Mouse (Mus musculus): ENCODE data around the gene Zfp536. TPM values are rescaled to one million over a fixed set of nuclear protein-coding genes. Genes with fewer than 3 reads are reported as not detected.

Zfp536 gene
- total and polyA plus RNA-seq, 2 experiments from 2014 or later = 3.3 to 16.4 TPM

- Histone ChIP-seq H3K36me3 (replicated peaks; ENCODE audit: control insufficient read depth, insufficient read depth, low read length) (no peaks in the 10 kb centered on the region), H3K9me3 (replicated peaks; ENCODE audit: control insufficient read depth, low read length) (no peaks in the 10 kb centered on the region), H3K4me3 (ENCODE audit: low read depth, low read length) (no peak overlapping the region), H3K9ac (replicated peaks; ENCODE audit: low read depth, low read length) (no peak overlapping the region), H3K4me2 (ENCODE audit: low read depth, low read length) (no peak overlapping the region), H3K4me1 (ENCODE audit: control insufficient read depth, insufficient read depth) (no peaks in the 10 kb centered on the region), H3K27ac (ENCODE audit: low read depth) (no peak overlapping the region), H3K27me3 (ENCODE audit: control insufficient read depth, insufficient read depth, low read length) (no peaks in the 10 kb centered on the region)
- DNase-seq (ENCODE audit: low spot score) (no peak), ATAC-seq (ENCODE audit: insufficient read depth, low read depth) (no peak)
- TF ChIP-seq EP300 (IDR thresholded peaks at IDR 0.05; ENCODE audit: low read depth) = no peak
- no peak for TF ChIP-seq CTCF (IDR thresholded peaks at IDR 0.05; ENCODE audit: low read depth)
- WGBS = 61% methylated on average over 3 of the region's 3 CpGs
These were observed 335.6 kb downstream of the Zfp536 start for GRCm38 (mm10) chr7:37437887-37438286.

GRCm38 (mm10) chr7:37433156-37433555 is 340.3 kb downstream of the Zfp536 start:
- TF ChIP-seq EP300 (IDR thresholded peaks at IDR 0.05; ENCODE audit: low read depth) = no peak
- TF ChIP-seq CTCF (IDR thresholded peaks at IDR 0.05; ENCODE audit: low read depth) = no peak
- H3K4me3 ChIP-seq (ENCODE audit: low read depth, low read length) = no peak overlapping the region
- WGBS = 59% methylated on average over 7 of the region's 7 CpGs
- no peaks in the 10 kb centered on the region for H3K4me1 ChIP-seq (ENCODE audit: control insufficient read depth, insufficient read depth)
- H3K27me3 ChIP-seq (ENCODE audit: control insufficient read depth, insufficient read depth, low read length) = no peaks in the 10 kb centered on the region
- no peaks in the 10 kb centered on the region for H3K36me3 ChIP-seq (replicated peaks; ENCODE audit: control insufficient read depth, insufficient read depth, low read length)
- no peaks in the 10 kb centered on the region for H3K9me3 ChIP-seq (replicated peaks; ENCODE audit: control insufficient read depth, low read length)
- H3K9ac ChIP-seq (replicated peaks; ENCODE audit: low read depth, low read length) = no peak overlapping the region
- ATAC-seq (ENCODE audit: insufficient read depth, low read depth) (no peak), DNase-seq (ENCODE audit: low spot score) (no peak)
- no peak overlapping the region for H3K27ac ChIP-seq (ENCODE audit: low read depth)
- no peak overlapping the region for H3K4me2 ChIP-seq (ENCODE audit: low read depth, low read length)

GRCm38 (mm10) chr7:37431471-37431870 is 342.0 kb downstream of the Zfp536 start:
- Histone ChIP-seq H3K9ac (replicated peaks; ENCODE audit: low read depth, low read length) (no peak overlapping the region), H3K4me2 (ENCODE audit: low read depth, low read length) (no peak overlapping the region), H3K9me3 (replicated peaks; ENCODE audit: control insufficient read depth, low read length) (no peaks in the 10 kb centered on the region), H3K27ac (ENCODE audit: low read depth) (no peak overlapping the region), H3K4me3 (ENCODE audit: low read depth, low read length) (no peak overlapping the region), H3K4me1 (ENCODE audit: control insufficient read depth, insufficient read depth) (no peaks in the 10 kb centered on the region), H3K27me3 (ENCODE audit: control insufficient read depth, insufficient read depth, low read length) (no peaks in the 10 kb centered on the region), H3K36me3 (replicated peaks; ENCODE audit: control insufficient read depth, insufficient read depth, low read length) (no peaks in the 10 kb centered on the region)
- TF ChIP-seq EP300 (IDR thresholded peaks at IDR 0.05; ENCODE audit: low read depth) (no peak), CTCF (IDR thresholded peaks at IDR 0.05; ENCODE audit: low read depth) (no peak)
- WGBS = 78% methylated on average over 10 of the region's 10 CpGs
- ATAC-seq (ENCODE audit: insufficient read depth, low read depth) (no peak), DNase-seq (ENCODE audit: low spot score) (no peak)

- Histone ChIP-seq H3K27ac (ENCODE audit: low read depth) (no peak overlapping the region), H3K36me3 (replicated peaks; ENCODE audit: control insufficient read depth, insufficient read depth, low read length) (no peaks in the 10 kb centered on the region), H3K27me3 (ENCODE audit: control insufficient read depth, insufficient read depth, low read length) (no peaks in the 10 kb centered on the region), H3K9me3 (replicated peaks; ENCODE audit: control insufficient read depth, low read length) (no peaks in the 10 kb centered on the region), H3K4me2 (ENCODE audit: low read depth, low read length) (no peak overlapping the region), H3K9ac (replicated peaks; ENCODE audit: low read depth, low read length) (no peak overlapping the region), H3K4me3 (ENCODE audit: low read depth, low read length) (no peak overlapping the region), H3K4me1 (ENCODE audit: control insufficient read depth, insufficient read depth) (no peaks in the 10 kb centered on the region)
- no peak for ATAC-seq (ENCODE audit: insufficient read depth, low read depth)
- TF ChIP-seq CTCF (IDR thresholded peaks at IDR 0.05; ENCODE audit: low read depth) = no peak
- no peak for TF ChIP-seq EP300 (IDR thresholded peaks at IDR 0.05; ENCODE audit: low read depth)
- no peak for DNase-seq (ENCODE audit: low spot score)
These were observed 347.4 kb downstream of the Zfp536 start for GRCm38 (mm10) chr7:37426061-37426460.

- TF ChIP-seq EP300 (IDR thresholded peaks at IDR 0.05; ENCODE audit: low read depth) (no peak), CTCF (IDR thresholded peaks at IDR 0.05; ENCODE audit: low read depth) (no peak)
- no peaks in the 10 kb centered on the region for H3K36me3 ChIP-seq (replicated peaks; ENCODE audit: control insufficient read depth, insufficient read depth, low read length)
- 47% methylated on average over 2 of the region's 2 CpGs for WGBS
- ATAC-seq (ENCODE audit: insufficient read depth, low read depth) (no peak), DNase-seq (ENCODE audit: low spot score) (no peak)
- H3K9ac ChIP-seq (replicated peaks; ENCODE audit: low read depth, low read length) = no peak overlapping the region
- no peak overlapping the region for H3K27ac ChIP-seq (ENCODE audit: low read depth)
- H3K4me1 ChIP-seq (ENCODE audit: control insufficient read depth, insufficient read depth) = no peaks in the 10 kb centered on the region
- no peak overlapping the region for H3K4me2 ChIP-seq (ENCODE audit: low read depth, low read length)
- H3K4me3 ChIP-seq (ENCODE audit: low read depth, low read length) = no peak overlapping the region
- H3K27me3 ChIP-seq (ENCODE audit: control insufficient read depth, insufficient read depth, low read length) = no peaks in the 10 kb centered on the region
- H3K9me3 ChIP-seq (replicated peaks; ENCODE audit: control insufficient read depth, low read length) = no peaks in the 10 kb centered on the region
These were observed 350.5 kb downstream of the Zfp536 start for GRCm38 (mm10) chr7:37422966-37423365.

Other genes starting within 250 kb of the Zfp536 start
- 22.2 and 23.7 TPM in 2 replicates for gene Uri1, start 249.9 kb upstream of the Zfp536 start, total RNA-seq (2014; rRNA removed; ENCODE audit: low replicate concordance)
- 23.4 and 25.3 TPM in 2 replicates for gene Uri1, start 249.9 kb upstream of the Zfp536 start, polyA plus RNA-seq (2015; fragmentation: Nextera tagmentation; extraction: Ambion mirVana)

Data from heart, postnatal 0 days (tissue).